Comparison of ENCODE assay signal across 10 mouse cellular contexts in the genomic region with DNA sequence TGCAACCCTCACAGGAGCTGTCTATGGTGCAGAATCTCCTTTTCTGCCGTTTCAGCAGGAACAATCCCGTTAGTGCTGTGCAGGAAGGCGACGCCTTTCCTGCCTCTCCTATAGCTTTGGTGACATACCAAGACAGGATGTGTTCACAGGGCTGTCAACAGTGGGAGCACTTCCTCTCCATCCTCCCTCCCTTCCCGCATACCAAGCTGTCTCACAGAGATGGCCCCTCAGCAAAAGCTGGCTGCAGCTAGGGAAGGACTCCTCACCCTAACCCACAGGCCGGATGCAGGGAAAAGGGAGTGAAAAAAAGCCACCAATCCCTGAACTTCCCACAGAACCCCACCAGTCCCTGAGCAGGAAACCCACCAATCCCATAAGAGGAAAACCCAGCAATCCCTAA. TPM values are rescaled to one million over a fixed set of nuclear protein-coding genes. Genes with fewer than 3 reads are reported as not detected.
DNase-seq lines count a peak whose midpoint lies in the region; ATAC-seq and TF ChIP-seq lines count a peak whose summit lies in the region.
"Had no signal": no experiment of that assay in that cellular context is flagged by ENCODE, and none has a peak within 500 bp of the region (broad histone marks: within the 10 kb centered on the region; RNA-seq: fewer than 3 reads in every experiment).

No protein-coding gene starts in this region.

- TF ChIP-seq CTCF in lung, adult 2 months (IDR thresholded peaks at IDR 0.05; ENCODE audit: insufficient read depth, low read length) = no peak

- no peak overlapping the region for H3K4me3 ChIP-seq in brown adipose tissue, adult 24 weeks (ENCODE audit: insufficient read depth, low read depth, low read length)
- H3K4me3 ChIP-seq in lung, adult 2 months (replicated peaks; ENCODE audit: extremely low read depth, low read depth, low read length) = no peak overlapping the region

- ATAC-seq in erythroid progenitor cell, adult 5-6 weeks (replicated peaks; ENCODE audit: low FRiP score, poor library complexity, severe bottlenecking) = no peak

- intact Hi-C loops in heart, postnatal 14 days (cut with DNase I) = no loop called here

- whole genome bisulfite sequencing in lung, adult 2 months = 22% methylated on average over 6 of the region's 6 CpGs

- TF ChIP-seq POLR2A in lung, adult 2 months (IDR thresholded peaks at IDR 0.05; ENCODE audit: borderline replicate concordance, extremely low read depth, low read depth, low read length) = peak; percentile 57; the same call in 1 of the 2 replicates

- peak; percentile 5 for DNase-seq in MN1 (ENCODE audit: low spot score)
- DNase-seq in heart, postnatal 14 days = peak; percentile 14 to 34
- DNase-seq in lung, adult 2 months = no peak
- DNase-seq in urinary bladder, postnatal 25 days (ENCODE audit: low spot score) = no peak
- no peak for DNase-seq in T-cell, adult 2 months (ENCODE audit: low spot score)
- DNase-seq in Muller cell, postnatal 12 days (ENCODE audit: inconsistent ontology term) = no peak
- DNase-seq: adrenal gland, postnatal 25 days had no signal

- H3K4me1 ChIP-seq in brown adipose tissue, adult 24 weeks (ENCODE audit: control insufficient read depth, insufficient read depth, insufficient read length, low read length) = no peaks in the 10 kb centered on the region; the same call in 1 of the 2 replicates
- H3K4me1 ChIP-seq in lung, adult 2 months (ENCODE audit: control insufficient read depth, insufficient read depth, low read length) = no peaks in the 10 kb centered on the region; the same call in 1 of the 2 replicates

- peak overlapping the region; percentile 4; the same call in 1 of the 2 replicates for H3K27ac ChIP-seq in brown adipose tissue, adult 24 weeks (replicated peaks; ENCODE audit: low read depth, low read length)

RNA-seq across cellular contexts. Expression of a gene that starts 4.8 kb away (rescaled TPM):
- not detected in 2 replicates for polyA plus RNA-seq in brown adipose tissue, adult 24 weeks (2012; ENCODE audit: insufficient read depth, insufficient read length, missing spikeins)
- not detected for total RNA-seq in heart, postnatal 14 days (2021)
- not detected in 2 replicates for polyA plus RNA-seq in lung, adult 2 months (2012; rRNA removed)
- not detected in 2 replicates for total RNA-seq in erythroid progenitor cell, adult 5-6 weeks (2015; ENCODE audit: low replicate concordance)
- total RNA-seq in erythroid progenitor cell, adult 5-6 weeks (2017; ENCODE audit: low replicate concordance) = not detected in 2 replicates
- total RNA-seq: adrenal gland, postnatal 25 days; left cerebral cortex, postnatal 36 days had no signal

Comparison
In these comparisons a context has a peak if more than half of its experiments do, and no peak if none do; other contexts are left out.
1. DNase-seq: peak in MN1 (single experiment) and heart, postnatal 14 days (2 of 2); none in lung, adult 2 months (single experiment), urinary bladder, postnatal 25 days (single experiment), T-cell, adult 2 months (single experiment) and Muller cell, postnatal 12 days (single experiment).